Mouse (Mus musculus): ENCODE measurements around the gene Hmmr. TPM values are rescaled to one million over a fixed set of nuclear protein-coding genes. Genes with fewer than 3 reads are reported as not detected.
"Not testable (repeated sequence)": the region's sequence is repeated elsewhere in the genome, so short reads cannot be mapped to it uniquely, and the experiment has no call there.

Hmmr gene
- polyA plus RNA-seq, 1 experiment from 2014 or later: 36.9 TPM

DNA sequence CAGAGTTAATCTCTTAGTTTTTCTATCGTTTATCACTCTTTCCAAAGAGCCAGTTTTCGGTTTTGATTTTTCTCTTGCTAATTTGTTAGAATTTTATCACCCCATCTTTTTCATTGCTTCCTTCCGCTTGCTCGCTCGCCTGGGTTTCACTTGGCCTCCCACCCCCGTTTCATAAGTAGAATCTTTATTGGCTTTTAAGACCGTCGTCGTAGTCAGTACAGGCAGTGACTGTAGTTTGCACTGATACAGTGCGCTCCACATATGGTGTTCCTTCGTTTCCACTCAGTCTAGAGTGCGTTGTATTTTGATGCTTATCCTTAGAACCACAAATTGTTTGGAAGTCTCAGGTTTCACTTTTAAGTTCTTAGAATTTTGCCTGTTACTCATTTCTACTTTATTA is 13.1 kb upstream of the Hmmr start:
- Histone ChIP-seq H3K36me3 (peaks cover 9% of the 10 kb centered on the region), H3K9me3 (replicated peaks) (no peaks in the 10 kb centered on the region), H3K27ac (no peak overlapping the region), H3K4me2 (replicated peaks) (no peak overlapping the region), H3K4me1 (no peaks in the 10 kb centered on the region), H3K9ac (no peak overlapping the region), H3K4me3 (no peak overlapping the region), H3K27me3 (no peaks in the 10 kb centered on the region)
- WGBS: 92% methylated on average over 12 of the region's 12 CpGs
- ATAC-seq (ENCODE audit: low FRiP score): no peak

DNA sequence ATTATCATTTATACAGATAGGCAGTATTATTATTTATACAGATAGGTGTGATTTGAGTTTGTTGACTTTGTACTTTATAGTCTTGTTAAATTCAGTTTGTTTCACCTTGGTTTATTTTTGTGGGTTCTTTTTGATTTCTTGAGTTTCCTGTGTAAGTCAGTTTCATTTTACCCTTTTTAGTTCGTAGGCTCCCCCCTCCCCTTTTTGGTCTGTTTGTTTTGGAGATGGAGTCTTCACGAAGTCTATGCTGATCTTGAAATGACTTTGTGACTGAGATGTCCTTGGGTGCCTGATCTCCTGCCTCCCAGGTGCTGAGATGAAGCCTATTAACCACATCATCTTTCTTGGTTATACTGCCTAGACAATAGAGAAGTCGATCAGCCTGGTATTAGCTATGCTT is 11.1 kb upstream of the Hmmr start:
- H3K4me3 ChIP-seq: no peak overlapping the region
- no peak overlapping the region for H3K9ac ChIP-seq
- no peaks in the 10 kb centered on the region for H3K27me3 ChIP-seq
- 83% methylated on average over 3 of the region's 3 CpGs for WGBS
- no peak for ATAC-seq (ENCODE audit: low FRiP score)
- no peaks in the 10 kb centered on the region for H3K9me3 ChIP-seq (replicated peaks)
- H3K27ac ChIP-seq: no peak overlapping the region
- H3K36me3 ChIP-seq: peaks cover 16% of the 10 kb centered on the region
- no peak overlapping the region for H3K4me2 ChIP-seq (replicated peaks)
- no peaks in the 10 kb centered on the region for H3K4me1 ChIP-seq

DNA sequence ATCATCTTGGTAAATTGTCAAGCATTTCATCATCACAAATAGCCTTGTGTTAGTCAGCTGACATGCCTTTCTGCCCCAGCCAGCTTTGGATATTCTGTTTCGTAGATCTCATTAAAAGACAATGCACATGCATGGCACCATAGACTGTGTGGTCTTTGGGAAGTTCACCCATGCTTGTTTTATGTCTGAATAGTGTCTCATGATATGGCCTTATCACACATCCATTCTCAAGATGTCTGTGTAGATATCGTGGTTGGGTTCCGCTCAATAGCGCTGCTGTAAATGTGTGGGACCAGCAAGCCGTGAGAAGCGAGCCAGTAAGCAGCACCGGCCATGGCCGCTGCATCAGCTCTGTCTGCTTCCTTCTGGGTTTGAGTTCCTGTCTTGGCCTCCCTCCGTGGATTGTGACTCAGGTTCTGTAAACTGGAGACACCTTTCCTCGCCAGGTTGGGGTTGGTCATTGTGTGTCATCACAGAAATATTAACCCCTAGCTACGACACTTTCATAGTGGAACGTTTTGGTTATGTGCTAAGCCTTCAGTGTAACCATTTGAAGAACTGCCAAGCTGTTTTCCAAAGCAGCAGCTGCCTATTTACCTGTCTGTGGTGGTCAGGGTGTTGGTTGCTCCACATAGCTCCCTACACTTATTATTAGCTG is 8.5 kb upstream of the Hmmr start:
- Histone ChIP-seq H3K36me3 (peaks cover 36% of the 10 kb centered on the region), H3K9me3 (replicated peaks) (no peaks in the 10 kb centered on the region), H3K4me1 (no peaks in the 10 kb centered on the region), H3K4me2 (replicated peaks) (no peak overlapping the region), H3K27me3 (no peaks in the 10 kb centered on the region), H3K27ac (no peak overlapping the region), H3K9ac (no peak overlapping the region), H3K4me3 (no peak overlapping the region)
- 89% methylated on average over 12 of the region's 12 CpGs for WGBS
- no peak for ATAC-seq (ENCODE audit: low FRiP score)

DNA sequence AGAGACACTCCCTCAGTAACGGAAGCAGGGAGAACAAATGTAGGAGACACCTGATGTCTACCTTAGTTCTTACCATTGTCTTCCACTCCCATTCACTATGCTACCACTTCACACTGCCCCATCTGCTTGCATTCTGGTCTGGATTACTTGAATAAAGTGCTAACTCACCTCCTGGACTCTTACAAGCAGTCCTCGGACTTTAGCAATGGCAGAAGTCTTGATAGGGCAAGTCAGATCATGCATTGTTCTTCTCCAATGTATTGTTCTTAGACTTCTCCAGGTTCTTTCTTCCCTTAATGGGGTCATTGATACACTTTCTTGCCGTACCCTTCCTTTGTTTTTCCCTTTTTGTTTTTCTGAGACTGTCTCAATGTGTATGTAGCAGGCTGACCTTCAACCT is 4.1 kb upstream of the Hmmr start:
- Histone ChIP-seq H3K4me1 (peaks cover 16% of the 10 kb centered on the region), H3K27ac (no peak overlapping the region), H3K4me3 (no peak overlapping the region), H3K9me3 (replicated peaks) (no peaks in the 10 kb centered on the region), H3K4me2 (replicated peaks) (no peak overlapping the region), H3K27me3 (no peaks in the 10 kb centered on the region), H3K36me3 (peaks cover 41% of the 10 kb centered on the region), H3K9ac (no peak overlapping the region)
- ATAC-seq (ENCODE audit: low FRiP score): no peak
- WGBS: 86% methylated on average over 3 of the region's 3 CpGs

DNA sequence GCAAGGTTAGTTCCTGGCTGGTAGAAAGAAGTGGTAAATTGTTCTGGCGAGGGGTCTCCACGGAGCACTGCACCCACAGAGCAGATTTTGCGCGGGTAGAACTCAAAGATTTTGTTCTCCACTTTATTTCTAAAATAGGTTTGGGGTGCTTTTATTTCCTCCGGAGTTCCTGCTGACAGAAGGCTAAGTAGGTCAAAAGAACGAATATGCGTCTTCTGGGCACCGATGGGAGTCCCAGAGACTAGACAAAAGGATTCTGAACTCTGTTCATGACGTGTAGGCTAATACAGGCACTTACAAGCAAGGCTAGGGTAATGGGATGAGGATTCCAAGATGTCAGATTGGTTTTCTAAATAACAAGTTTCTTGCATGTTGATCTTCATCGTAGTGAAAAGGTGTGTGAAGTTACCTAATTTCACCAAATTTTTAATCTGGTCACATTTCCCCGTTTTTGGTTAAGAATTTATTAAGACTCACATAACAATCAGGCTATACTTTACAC is 1.1 kb upstream of the Hmmr start:
- Histone ChIP-seq H3K4me2 (replicated peaks) (peak overlapping the region; percentile 72), H3K4me1 (peaks cover 23% of the 10 kb centered on the region), H3K27me3 (no peaks in the 10 kb centered on the region), H3K4me3 (peak overlapping the region; percentile 69), H3K36me3 (peaks cover 25% of the 10 kb centered on the region), H3K27ac (peak overlapping the region; percentile 74; the same call in 1 of the 2 replicates), H3K9me3 (replicated peaks) (no peaks in the 10 kb centered on the region), H3K9ac (peak overlapping the region; percentile 83)
- 4% methylated on average over 11 of the region's 11 CpGs for WGBS
- no peak for ATAC-seq (ENCODE audit: low FRiP score)

DNA sequence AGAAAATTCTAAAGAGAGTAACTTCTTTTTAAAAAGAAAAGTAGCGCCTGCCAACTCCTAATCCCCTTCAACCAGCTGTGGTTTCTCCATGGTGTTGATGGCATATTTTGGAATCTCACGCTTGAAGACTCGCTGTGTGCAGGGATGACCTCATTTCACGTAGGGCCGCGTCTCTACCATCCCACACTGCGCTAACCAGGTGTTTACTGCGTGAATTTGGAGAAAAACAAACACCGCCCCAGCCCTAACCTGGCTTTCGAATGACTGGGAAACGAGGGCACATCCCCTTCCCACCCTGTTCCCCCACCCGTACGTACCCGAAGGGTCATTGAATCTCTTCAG is 254 bp downstream of the Hmmr start:
- peak overlapping the region; percentile 81 for H3K4me2 ChIP-seq (replicated peaks)
- H3K4me3 ChIP-seq: peak overlapping the region; percentile 69
- no peaks in the 10 kb centered on the region for H3K9me3 ChIP-seq (replicated peaks)
- ATAC-seq (ENCODE audit: low FRiP score): peak; percentile 38; the same call in 1 of the 2 replicates
- peaks cover 16% of the 10 kb centered on the region for H3K36me3 ChIP-seq
- no peaks in the 10 kb centered on the region for H3K27me3 ChIP-seq
- WGBS: 2% methylated on average over 14 of the region's 14 CpGs
- H3K4me1 ChIP-seq: peaks cover 23% of the 10 kb centered on the region
- H3K27ac ChIP-seq: no peak overlapping the region
- peak overlapping the region; percentile 60 for H3K9ac ChIP-seq

DNA sequence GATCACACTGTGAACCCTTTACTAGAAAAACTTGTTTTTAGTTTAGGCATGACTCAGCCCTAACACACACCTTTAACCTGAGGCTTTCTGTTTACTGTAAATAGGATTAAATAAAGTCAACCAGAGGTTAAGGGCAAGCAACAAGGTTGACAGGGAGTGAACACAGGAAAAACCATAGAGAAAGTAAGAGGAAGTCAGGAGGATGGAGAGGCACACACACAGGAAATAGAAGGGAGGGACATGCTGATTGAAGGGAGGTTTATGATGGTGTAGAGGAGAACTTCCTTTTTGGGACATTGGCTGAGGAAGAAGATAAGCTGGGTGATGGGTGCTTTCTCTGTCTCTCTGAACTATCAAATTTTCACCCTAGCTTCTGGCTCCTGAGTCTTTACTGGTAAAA is 14.9 kb downstream of the Hmmr start:
- H3K9me3 ChIP-seq (replicated peaks): no peaks in the 10 kb centered on the region
- H3K9ac ChIP-seq: no peak overlapping the region
- no peak overlapping the region for H3K4me3 ChIP-seq
- no peaks in the 10 kb centered on the region for H3K4me1 ChIP-seq
- H3K27ac ChIP-seq: no peak overlapping the region
- H3K27me3 ChIP-seq: no peaks in the 10 kb centered on the region
- H3K36me3 ChIP-seq: peaks cover 63% of the 10 kb centered on the region
- no peak for ATAC-seq (ENCODE audit: low FRiP score)
- no peak overlapping the region for H3K4me2 ChIP-seq (replicated peaks)

DNA sequence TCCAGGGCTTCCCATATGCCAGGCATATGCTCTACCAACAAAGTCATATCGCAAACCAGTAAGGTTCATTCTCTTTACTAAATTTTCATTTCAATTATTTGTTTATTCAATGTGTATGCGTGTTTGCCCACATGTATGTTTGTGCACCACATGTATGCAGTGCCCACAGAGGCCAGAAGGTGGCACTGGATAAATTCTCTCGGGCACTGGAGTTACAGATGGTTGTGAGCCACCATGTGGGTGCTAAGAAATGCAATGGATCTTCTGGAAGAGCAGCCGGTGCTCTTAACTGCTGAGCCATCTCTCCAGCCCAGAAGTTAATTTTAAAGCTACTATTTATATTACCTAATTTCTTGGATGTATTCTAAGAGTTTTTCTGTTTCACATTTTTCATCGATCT is 17.7 kb downstream of the Hmmr start:
- peaks cover 50% of the 10 kb centered on the region for H3K36me3 ChIP-seq
- no peak overlapping the region for H3K4me2 ChIP-seq (replicated peaks)
- no peak for ATAC-seq (ENCODE audit: low FRiP score)
- no peaks in the 10 kb centered on the region for H3K9me3 ChIP-seq (replicated peaks)
- H3K27ac ChIP-seq: no peak overlapping the region
- H3K4me3 ChIP-seq: no peak overlapping the region
- H3K27me3 ChIP-seq: no peaks in the 10 kb centered on the region
- no peak overlapping the region for H3K9ac ChIP-seq
- H3K4me1 ChIP-seq: no peaks in the 10 kb centered on the region
- 95% methylated on average over 5 of the region's 5 CpGs for WGBS

DNA sequence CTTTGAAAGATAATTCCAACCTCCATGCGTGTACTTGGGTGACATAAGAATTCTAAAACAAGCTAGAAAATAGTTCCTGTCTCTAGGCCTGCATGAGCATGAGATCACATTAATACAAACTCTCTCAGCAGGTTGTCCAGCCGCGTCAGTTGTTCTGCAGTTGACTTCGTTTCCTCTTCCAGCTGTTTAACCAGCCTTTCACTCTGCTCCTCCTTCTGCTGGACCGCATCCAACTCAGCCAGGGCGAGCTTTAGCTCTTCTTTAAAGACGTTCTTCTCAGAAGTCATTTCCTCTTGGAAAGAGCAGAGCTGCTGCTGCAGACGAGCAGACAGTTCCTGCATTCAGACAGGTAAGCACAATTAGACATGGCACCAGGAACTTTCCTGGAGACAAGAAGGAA is 19.4 kb downstream of the Hmmr start:
- WGBS: 88% methylated on average over 8 of the region's 8 CpGs
- Histone ChIP-seq H3K27ac (no peak overlapping the region), H3K27me3 (no peaks in the 10 kb centered on the region), H3K4me1 (no peaks in the 10 kb centered on the region), H3K9ac (no peak overlapping the region), H3K4me2 (replicated peaks) (no peak overlapping the region), H3K9me3 (replicated peaks) (no peaks in the 10 kb centered on the region), H3K36me3 (peaks cover 50% of the 10 kb centered on the region), H3K4me3 (no peak overlapping the region)
- no peak for ATAC-seq (ENCODE audit: low FRiP score)

DNA sequence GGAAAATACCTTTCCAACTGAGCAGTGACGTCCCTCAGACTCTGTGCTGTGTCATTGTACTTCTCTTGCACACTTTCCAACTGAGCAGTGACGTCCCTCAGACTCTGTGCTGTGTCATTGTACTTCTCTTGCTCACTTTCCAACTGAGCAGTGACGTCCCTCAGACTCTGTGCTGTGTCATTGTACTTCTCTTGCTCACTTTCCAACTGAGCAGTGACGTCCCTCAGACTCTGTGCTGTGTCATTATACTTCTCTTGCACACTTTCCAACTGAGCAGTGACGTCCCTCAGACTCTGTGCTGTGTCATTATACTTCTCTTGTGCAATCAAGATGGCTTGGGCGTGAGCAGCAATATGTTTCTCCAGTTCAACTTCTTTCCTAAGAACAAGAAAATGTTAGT is 23.3 kb downstream of the Hmmr start:
- not testable (repeated sequence) for H3K27me3 ChIP-seq; H3K9me3 ChIP-seq (replicated peaks); ATAC-seq (ENCODE audit: low FRiP score); H3K4me2 ChIP-seq (replicated peaks); H3K4me3 ChIP-seq; H3K9ac ChIP-seq; H3K4me1 ChIP-seq; H3K27ac ChIP-seq
- 92% methylated on average over 6 of the region's 6 CpGs for WGBS
- peaks cover 38% of the 10 kb centered on the region for H3K36me3 ChIP-seq

DNA sequence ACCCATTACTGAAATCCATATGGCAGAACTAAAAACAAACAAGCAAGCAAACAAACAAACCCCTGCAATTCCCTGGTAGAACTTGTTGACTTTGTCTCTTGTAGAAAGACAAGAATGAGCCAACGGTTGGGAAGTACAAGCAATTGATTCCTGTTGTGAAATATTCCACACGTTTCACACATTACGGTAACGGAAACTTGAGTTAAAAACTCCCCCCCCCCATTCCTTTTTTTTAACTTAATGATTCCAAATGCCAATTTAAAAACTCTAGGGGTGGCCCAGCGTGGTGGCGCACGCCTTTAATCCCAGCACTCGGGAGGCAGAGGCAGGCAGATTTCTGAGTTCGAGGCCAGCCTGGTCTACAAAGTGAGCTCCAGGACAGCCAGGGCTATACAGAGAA is 38.1 kb downstream of the Hmmr start, which contains the start of gene Mat2b:
Gene Mat2b, minus strand, starts transcription at position 101 of the 400 bp plus-strand sequence.
- H3K4me2 ChIP-seq (replicated peaks): peak within 1 kb of the TSS; percentile 88
- H3K9me3 ChIP-seq (replicated peaks): no peaks in the 10 kb centered on the region
- 89% methylated on average over 9 of the region's 9 CpGs for WGBS
- H3K4me3 ChIP-seq: peak within 1 kb of the TSS; percentile 65
- H3K27me3 ChIP-seq: no peaks in the 10 kb centered on the region
- ATAC-seq (ENCODE audit: low FRiP score): no peak
- H3K9ac ChIP-seq: peak within 1 kb of the TSS; percentile 73
- H3K27ac ChIP-seq: peak within 1 kb of the TSS; percentile 94
- H3K36me3 ChIP-seq: no peaks in the 10 kb centered on the region
- peaks cover 24% of the 10 kb centered on the region for H3K4me1 ChIP-seq

DNA sequence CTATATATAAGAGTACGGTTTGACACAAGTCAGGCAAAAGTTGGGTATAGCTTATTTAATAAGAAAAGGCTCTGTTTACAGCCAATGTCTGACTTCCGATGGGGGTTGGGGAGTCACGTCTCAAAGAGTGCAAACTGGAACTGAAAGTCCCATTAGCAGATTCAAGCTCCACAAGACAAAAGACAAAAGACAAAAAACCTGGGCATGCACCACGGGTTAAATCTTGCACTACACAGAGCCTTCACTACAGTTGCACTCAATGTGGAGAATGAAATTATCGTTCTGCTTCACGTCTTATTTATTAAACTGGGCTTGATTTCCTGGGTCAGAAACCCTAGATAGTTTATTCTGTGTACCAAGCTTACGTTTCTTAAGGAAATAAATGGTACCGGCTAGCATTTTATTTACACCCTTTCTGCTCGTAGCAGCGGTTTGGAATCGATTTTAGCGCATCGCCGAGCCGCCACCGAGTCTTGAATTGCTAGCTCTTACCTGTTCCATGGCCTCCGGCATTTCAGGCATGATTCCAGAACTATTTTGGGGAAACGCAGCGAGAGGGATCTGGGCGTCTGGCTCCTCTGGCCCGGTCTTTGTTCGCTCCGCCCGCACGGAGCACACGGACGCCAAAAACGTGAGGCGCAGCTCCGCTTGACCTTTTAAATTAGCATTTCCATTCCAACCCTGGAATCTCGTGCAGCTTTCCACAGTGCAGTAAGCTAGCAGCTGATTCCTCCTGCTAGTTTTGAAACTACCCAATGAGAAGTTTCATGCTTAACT is 38.7 kb downstream of the Hmmr start:
- H3K4me2 ChIP-seq (replicated peaks): peak overlapping the region; percentile 88
- peak; percentile 51 for ATAC-seq (ENCODE audit: low FRiP score)
- H3K27ac ChIP-seq: peak overlapping the region; percentile 94
- H3K9me3 ChIP-seq (replicated peaks): no peaks in the 10 kb centered on the region
- peak overlapping the region; percentile 73 for H3K9ac ChIP-seq
- peaks cover 24% of the 10 kb centered on the region for H3K4me1 ChIP-seq
- no peaks in the 10 kb centered on the region for H3K27me3 ChIP-seq
- peak overlapping the region; percentile 65 for H3K4me3 ChIP-seq
- no peaks in the 10 kb centered on the region for H3K36me3 ChIP-seq
- WGBS: under 1% methylated on average over 31 of the region's 31 CpGs

Data from hindbrain, embryonic 12.5 days (tissue).